Mouse (Mus musculus): ENCODE results near the gene Gm45233.

Gene Gm45233

DNA sequence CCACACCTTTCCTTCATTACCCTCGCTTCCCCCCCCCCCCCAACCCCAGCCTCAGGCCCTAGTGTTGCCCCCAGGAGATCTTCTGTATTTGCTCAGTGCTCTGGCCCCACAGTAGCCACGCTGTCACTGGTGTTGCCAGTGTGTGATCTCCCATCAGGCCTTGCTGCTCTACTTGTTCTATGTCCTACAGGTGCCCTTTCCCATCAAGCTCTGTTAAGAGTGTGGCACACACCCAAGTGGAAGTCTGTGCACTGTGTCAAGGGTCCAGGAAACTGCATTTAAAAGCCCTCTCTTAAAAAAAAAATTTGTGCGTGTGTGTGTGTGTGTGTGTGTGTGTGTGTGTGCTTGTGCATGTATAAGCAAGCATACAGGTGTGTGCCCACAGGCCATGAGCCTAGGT, 4.3 kb downstream of the Gm45233 start:
- peak; percentile 36 for DNase-seq (ENCODE audit: low spot score)

DNA sequence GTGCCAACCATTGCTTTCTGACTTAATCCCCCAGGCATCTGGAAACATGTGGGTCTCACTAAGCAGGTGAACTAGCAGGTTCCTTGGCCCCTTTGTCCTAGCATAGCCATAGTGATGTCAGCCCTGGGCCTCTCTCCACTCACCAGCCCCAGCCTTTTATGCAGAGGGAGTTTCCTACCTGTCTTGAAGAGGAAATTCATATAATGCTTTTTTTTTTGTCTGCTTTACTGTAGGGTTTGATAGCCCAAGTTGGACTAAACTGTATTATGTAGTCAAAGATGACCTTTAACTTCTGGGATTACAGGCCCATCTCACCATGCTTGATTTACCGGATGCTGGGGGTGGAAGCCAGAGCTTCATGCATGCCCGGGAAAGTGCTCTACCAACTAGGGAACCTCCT, 5.9 kb downstream of the Gm45233 start:
- DNase-seq (ENCODE audit: low spot score), result no peak

DNA sequence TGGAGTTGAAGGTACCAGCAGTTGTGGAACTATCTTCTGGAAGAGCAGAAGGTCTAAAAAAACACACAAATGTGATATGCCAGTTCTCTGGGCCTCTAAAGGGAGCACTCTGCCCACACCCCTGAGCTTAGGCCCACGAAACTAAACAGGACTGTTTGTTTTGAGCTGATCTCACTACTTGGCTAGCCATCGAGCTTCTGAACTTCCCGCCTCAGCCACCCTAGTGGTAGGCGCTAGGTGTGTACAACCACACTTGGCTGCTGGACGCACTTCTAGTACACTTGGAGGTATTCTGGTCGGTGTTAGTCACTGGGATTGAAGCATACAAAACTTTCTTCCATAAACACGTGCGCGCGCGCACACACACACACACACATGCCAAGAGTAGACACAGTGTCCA, 7.8 kb downstream of the Gm45233 start:
- DNase-seq (ENCODE audit: low spot score), result no peak

DNA sequence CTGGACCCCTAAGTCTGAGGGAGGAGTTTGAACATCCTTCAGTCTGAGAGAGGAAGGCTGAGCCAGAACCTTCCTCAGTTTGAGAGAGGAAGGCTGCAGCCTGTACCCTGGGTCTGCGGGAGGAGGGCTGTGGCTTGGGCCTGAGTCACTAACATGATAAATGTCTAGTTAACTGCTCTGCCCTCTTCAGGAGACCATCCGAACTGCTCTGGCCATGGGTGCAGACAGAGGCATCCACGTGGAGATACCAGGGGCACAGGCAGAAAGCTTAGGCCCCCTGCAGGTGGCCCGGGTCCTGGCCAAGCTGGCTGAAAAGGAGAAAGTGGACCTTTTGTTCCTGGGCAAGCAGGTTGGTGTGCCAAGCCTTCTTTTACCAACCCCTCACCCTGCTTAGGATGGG, 8.7 kb downstream of the Gm45233 start:
- no peak for DNase-seq (ENCODE audit: low spot score)

DNA sequence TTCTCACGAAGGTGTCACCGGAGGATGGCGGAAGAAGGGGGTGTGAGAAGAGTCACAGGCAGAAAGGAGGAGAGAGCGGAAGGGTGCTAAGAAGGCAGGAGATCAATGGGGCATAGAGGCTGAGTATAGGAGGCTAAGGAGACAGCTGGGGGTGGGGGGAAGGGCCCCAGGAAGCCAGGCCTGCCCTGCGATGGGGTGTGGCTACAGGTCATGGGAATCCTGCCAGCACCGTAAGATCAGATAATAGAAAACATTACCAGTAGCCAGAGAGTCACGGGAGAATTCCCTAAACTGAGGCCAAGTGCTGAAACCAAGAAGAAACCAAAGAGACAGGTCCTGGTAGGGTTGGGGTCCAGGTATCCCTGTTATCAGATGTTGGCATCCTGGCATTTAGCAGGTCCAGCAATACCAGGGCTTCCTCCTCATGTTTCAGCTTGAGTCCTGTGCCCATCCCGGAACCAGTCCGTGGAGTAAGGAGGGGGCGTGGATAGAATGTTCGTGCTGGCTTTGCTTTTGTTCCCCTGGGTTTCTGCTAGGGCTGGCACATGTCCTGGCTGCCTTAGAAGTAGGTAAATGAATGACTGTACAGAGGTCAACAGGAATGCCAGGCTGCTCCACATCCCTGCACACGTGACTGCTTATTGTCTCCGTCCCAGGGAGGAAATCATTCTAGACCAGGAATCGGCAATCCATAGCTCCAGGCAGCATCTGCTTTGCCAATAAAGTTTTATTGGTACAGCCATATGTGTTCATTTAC, 9.8 kb downstream of the Gm45233 start:
- peak; percentile 43 for DNase-seq (ENCODE audit: low spot score)

DNA sequence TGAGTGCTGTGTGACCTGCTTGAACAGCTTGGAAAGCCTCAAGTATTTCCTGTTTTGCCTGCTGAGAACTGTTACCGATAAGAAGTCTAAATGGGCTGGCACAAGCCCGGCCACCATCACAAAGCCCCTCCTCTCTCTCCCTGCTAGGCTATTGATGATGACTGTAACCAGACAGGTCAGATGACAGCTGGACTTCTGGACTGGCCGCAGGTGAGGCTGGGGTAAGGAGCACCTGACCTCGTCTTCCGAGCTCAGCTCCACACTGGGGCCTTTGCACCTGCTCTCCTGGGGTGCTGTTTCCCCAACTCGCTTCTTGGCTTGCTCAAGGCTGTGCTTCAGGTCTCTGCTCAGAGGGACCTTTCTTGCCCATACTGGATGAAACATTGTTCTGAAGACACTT, 10.4 kb downstream of the Gm45233 start:
- peak; percentile 21 for DNase-seq (ENCODE audit: low spot score)

DNA sequence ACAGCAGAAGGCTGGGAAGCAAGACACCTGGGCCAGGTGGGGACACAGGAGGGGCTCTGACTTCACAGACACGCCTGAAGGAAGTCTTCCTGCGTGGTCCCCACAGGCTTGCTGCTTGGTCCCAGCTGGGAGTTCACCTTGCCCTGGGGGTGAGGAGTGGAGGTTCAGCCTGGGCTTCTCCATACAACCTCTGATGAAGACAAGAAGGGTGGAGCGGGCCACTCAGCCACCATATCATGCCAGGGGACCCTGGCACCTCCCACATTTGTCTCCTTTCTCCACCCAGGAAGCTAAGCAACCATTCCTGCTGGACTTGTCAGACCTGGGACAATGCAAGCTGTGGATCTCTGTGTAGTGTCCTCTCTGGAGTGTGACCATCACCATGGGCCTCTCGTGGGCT, 18.9 kb downstream of the Gm45233 start, which contains the start of gene Vsig10l:
Gene Vsig10l (plus strand): TSS at position 301 of the 400 bp plus-strand sequence.
- no peak for DNase-seq (ENCODE audit: low spot score)

DNA sequence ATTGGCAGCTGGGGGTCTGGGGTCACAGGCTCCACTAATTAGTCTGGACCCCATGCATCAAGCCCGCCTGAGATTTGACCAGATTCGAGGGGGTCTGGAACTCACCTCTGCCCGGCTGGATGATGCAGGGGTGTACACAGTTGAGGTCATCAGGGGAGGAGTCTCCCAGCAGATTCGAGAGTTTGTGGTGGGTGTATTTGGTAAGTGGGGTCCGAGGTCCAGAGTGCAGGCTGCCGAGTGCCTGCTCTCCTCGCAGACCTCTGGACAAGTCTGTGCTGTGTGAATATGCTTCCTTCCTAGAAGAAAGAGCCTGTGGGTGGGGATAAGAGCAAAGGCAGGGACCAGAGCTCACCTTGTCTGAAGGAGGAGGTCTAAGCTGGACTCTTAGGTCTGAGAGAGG, 20.0 kb downstream of the Gm45233 start:
- no peak for DNase-seq (ENCODE audit: low spot score)

DNA sequence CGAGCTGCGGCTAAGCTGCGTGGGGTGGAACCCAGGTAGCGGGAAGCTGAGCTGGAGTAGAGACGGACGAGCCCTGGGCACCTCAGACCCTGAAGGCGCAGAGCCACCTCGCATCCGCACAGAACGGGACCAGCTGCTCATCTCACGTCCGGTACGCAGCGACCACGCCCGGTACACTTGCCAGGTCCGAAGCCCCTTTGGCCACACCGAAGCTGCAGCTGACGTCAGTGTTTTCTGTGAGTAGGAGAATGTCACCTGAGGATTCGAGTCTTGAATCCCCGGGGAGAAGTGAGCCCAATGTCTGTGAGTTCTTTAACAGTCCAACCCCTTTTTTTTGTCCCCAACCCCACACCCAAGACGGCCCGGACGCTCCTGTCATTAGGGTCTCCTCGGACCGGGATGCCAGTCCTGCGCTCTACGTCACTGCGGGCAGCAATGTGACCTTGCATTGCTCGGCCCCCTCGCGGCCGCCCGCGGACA, 21.0 kb downstream of the Gm45233 start:
- DNase-seq (ENCODE audit: low spot score), result peak; percentile 29

DNA sequence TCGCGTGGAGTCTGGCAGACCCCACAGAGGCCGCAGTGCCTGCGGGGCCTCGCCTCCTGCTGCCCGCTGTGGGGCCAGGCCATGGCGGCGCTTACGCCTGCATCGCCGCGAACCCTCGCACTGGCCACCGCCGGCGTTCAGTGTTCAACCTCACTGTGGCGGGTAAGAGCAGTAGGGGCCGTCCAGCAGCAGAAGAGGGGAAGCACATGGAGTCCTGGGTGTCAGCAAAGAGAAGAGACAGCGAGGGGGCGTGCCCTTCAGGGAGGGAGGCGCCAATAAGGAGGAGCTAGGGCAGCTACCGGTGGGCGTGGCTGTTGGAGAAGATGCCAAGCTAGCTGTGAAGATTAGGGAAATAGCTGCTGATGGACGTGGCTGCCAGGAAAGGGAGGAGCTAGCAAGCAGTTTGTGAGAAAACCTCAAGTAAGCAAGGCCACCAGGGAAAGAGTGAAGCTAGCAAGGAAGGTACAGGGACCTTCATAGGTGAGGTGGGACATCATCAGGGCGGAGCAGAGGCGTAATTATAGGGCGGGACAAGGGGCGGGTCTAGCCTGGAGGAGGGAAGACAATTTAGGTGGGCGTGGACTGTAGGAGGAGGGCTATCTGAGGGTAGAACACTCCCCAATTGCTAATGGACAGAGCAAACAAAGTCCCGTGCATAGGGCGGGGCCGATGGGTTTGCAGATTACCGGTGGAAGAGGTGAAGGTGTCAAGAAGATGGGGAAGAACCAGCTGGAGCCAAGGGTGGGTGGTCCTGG, 21.6 kb downstream of the Gm45233 start:
- peak; percentile 93 for DNase-seq (ENCODE audit: low spot score)

DNA sequence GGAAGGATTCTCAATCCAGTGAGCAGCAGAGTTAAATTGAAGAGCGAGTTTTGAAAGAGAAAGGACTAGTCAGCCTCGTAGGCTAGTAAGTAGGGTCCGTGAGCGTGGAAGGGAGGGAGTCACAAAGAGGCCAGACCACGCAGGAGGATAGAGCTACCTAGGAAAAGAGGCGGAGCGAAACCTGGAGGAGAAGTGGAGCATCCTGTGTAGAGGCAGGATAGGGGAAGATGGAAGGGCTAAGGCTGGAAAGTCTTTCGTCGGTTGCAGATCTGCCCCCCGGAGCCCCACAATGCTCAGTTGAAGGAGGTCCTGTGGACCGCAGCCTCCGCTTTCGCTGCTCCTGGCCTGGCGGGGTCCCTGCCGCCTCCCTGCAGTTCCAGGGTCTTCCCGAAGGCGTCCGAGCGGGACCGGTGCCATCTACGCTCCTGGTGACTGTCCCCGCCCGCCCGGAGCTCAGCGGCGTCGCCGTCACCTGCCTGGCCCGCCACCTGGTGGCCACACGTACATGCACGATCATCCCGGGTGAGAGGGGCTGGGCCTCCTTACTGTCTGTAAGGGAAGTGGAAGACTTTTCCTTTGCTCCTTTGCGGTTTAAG, 22.3 kb downstream of the Gm45233 start:
- peak; percentile 85 for DNase-seq (ENCODE audit: low spot score)

DNA sequence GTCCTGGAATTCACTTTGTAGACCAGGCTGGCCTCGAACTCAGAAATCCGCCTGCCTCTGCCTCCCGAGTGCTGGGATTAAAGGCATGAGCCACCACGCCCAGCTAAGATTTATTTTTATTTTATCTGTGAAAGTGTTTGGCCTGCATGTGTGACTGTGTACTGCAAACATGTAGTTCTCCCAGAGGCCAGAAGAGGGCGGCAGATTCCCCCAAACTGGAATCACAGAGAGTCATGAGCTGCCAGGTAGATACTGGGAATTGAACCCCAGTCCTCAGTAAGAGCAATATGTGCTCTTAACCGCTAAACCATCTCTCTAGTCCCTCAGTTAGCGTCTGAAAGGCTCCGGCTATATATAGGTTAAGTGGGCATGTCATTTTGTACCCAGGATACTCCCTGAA, 26.4 kb downstream of the Gm45233 start:
- no peak for DNase-seq (ENCODE audit: low spot score)

DNA sequence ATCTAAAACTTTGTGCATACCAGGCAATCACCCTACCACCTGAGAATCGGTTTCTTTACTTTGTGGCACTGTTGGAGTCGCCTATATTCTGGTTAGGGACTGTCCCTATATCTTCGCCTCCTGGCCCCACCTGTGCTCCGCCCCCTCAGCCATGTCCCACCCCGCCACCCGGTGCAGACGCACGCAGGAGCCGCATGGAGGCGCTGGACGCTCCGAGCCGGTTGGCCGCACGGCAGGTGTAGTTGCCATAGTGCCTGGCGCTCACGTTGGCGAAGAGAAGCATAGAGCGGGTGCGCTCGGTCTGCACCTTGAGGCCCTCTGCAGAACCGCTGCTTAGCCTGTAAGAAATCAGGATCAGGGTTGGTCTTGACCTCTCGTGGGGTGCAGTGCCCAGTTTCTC, 31.8 kb downstream of the Gm45233 start:
- DNase-seq (ENCODE audit: low spot score), result no peak

DNA sequence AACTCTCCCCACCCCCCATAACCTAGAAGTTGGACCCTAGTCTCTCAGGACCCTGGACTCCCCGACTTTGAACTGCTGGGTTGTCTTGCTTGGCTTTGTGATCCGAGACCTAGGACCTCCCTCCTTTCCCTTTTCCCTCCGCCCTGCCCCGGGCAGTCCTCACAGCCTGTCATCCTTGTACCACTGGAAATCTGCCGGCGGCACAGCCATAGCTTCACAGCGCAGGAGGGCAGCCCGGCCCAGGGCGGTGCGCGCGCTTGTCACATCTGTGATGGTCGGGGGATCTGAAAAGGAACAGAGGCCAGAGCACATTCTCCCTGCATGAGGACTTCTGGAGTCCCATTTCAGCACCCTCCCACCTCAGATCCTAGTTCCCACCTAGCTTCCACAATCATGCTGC, 32.4 kb downstream of the Gm45233 start:
- no peak for DNase-seq (ENCODE audit: low spot score)

DNA sequence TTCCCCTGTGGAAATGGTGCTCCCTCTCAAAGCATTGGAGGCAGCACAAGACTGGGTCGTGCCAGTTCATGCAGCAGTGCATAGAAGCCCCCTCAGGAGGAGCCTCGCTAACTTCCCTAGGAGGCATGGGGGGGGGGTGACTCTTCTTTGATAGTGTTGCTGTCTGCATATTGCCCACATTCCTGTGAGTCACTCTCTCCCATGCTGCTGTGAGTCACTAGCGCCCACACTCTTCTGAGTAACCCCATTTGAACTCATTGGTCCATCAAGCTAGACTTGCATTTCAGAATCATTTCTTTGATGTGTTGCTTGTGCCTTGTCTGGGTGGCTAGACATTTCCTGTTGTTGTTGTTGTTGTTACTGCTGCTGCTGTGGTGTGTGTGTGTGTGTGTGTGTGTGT, 37.3 kb downstream of the Gm45233 start:
- DNase-seq (ENCODE audit: low spot score), result no peak

DNA sequence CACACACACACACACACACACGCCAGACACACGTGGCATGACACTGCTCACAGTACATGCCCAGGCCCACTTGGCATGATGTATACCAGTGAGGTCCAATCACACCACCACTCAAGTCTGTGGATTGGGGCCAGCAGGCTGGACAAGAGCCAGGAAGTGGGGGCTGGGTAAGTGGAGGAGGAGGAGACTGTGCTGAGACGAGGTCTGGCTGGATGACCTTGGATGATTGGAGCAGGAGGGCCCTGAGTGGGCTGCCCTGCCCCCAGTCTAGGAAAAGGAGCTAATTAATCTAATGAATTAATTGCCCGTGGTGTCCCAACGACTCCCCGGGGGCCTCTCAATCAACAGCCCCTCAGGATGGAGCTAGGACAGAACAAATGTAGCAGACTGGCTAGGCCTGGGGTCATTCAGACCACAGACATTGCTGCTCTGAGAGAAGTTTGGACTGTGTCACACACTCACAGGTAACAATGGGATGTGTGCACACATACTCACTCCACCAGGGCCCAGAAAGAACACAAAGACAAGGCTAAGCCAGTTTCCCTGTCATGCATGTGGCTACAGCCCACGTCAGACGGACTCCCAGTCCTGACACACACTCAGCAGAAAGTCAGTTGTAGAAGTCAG, 38.3 kb downstream of the Gm45233 start:
- no peak for DNase-seq (ENCODE audit: low spot score)

DNA sequence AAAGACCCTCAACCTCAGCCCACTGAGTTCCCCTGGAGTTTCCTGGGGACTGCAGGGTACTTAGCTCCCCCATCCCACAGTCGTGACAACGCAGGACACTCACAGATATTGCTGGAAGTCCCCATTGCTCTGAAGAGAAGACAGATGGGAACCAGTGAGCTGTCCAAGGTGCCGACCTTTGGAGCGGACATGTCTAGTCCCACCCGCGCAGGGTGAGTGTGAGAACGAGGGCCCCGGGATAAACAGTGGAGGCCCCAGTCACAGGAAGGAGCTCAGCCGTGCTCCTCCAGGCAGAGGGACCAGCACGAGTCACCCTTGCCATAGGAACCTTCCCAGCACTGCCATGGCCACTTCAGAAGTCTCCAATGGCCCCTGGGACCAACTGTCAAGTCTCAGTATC, 39.3 kb downstream of the Gm45233 start:
- DNase-seq (ENCODE audit: low spot score), result no peak

DNA sequence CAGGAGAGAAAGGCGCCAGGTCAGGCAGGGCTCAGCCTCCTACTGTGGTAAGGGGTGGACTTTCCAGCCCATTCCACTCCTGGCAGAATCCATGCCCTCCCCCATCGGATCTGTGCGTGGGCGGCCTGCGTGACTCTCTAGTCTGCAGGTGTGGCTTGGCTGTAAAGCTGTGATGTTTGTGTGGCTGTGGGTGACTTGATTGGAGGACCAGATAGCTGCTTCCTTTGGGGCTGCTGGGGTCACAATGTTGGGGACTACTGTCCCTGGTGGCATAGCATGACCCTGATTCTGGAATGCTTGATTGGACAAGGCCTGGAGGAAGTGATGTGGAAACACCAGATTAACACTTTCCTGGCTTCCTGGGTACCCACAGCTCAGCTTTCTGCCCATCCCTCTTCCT, 44.7 kb downstream of the Gm45233 start:
- DNase-seq (ENCODE audit: low spot score), result no peak

DNA sequence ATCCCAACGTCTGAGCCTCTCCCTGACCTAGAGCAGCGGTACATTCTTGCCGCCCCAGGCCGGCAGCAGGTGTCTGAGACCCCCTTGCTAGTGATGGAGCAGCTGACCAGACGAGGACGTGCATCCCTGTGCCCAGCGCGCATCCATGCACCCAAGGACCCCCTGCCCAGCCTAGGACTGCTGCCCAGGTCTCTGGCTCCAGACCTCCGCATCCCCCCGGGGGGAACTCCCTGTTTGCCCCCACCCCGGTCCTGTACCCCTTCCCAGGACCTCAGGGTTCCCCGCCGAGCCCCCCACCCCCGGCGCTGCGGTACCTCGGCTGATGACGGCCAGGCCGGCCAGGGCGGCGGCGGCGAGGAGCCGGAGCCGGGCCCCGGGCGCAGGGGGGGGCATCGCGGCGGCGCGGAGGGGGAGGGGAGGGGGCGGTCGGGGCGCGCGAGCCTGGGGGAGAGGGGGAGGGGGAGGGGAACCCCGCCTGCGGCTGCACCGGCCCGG, 45.8 kb downstream of the Gm45233 start, which contains the start of gene Iglon5:
Gene Iglon5 (minus strand): TSS at position 445 of the 495 bp plus-strand sequence.
- DNase-seq (ENCODE audit: low spot score), result no peak

DNA sequence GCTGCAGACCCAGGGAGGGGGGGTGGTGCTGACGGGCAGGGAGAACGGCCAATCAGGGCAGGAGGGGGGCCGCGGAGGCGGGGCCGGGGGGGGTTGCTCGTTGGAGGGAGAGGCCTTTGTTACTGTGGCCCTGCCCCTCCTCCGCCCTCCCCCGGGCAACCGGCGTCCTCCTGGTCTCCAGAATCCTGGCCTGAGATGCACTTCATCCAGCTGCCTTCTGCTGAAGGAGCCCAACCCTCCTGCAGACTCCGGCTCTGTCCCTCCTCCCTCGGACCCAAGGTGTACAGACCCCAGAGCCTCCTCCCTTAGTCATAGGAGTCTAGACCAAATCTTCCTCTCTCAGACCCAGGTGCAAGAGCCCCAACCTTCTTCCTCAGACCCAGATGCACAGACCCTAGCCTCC, 46.3 kb downstream of the Gm45233 start:
- no peak for DNase-seq (ENCODE audit: low spot score)

DNA sequence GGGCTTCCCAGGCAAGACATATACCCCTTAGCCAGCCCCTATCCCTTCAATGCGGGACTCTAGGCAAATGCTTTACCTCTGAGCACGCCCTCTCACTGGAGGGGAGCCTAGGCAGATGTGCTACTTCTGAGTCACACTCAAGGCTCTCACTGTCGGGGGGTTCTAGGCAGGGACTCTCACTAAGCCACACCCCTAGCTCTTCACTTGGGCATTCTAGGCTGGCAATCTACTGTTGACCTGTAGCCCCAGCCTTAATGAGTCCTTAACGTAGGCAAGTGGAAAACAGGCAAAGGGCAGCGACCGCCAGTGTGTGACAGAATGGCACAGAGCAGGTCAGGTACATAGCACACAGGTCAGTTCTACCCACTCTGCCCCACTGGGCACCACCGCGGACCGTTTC, 46.9 kb downstream of the Gm45233 start:
- no peak for DNase-seq (ENCODE audit: low spot score)

DNA sequence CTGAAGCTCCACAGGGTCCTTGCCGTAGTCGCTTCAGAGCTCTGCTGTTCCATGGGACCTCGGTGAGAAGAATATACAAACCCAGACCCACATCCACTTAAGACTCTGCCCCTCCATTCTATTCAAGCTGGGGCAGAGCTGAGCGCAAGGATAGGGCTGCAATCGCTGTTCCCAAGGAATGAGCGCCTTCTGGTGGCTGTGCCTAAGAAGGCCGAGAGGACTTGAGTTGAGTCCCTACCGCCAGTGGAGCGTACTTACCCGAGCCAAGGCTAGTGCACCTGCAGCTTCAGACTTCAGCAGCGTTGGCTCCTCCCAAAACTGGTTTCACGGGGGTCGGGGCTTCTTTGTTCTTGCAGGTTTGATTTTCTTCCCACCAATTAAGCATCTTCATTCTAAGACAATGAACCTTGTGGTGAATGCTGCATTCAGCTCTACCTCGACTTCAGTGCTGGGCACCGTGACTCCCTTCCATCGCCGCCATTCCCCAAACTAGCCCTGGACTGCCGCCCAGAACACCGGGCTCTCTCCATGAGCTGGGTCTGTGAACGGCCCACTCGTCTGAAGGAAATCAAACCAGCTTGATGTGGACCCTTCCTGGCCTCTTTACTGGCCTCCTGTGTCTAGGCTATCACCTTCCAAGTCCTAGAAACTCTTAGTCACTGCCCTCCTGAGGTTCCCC, 51.6 kb downstream of the Gm45233 start:
- DNase-seq (ENCODE audit: low spot score), result no peak
